Mouse (Mus musculus): ENCODE data around the gene Tomm22.
"Not testable (repeated sequence)": the region's sequence is repeated elsewhere in the genome, so short reads cannot be mapped to it uniquely, and the experiment has no call there.

Gene Tomm22

GRCm38 (mm10) chr15:79670249-79670971 is at the start of gene Tomm22:
Gene Tomm22 (plus strand): TSS chr15:79670861.
- peak; percentile 88 for DNase-seq (ENCODE audit: low spot score in 2 of 2)

- DNase-seq (ENCODE audit: low spot score in 2 of 2): no peak
These were observed 40.2 kb upstream of the Tomm22 start for GRCm38 (mm10) chr15:79630471-79630870.

GRCm38 (mm10) chr15:79641135-79641817 is 29.4 kb upstream of the Tomm22 start:
- DNase-seq (ENCODE audit: low spot score in 2 of 2): peak; percentile 39 to 59

- DNase-seq (ENCODE audit: low spot score in 2 of 2): no peak
These were observed 25.2 kb upstream of the Tomm22 start for GRCm38 (mm10) chr15:79645483-79645882.

- DNase-seq (ENCODE audit: low spot score in 2 of 2): peak in 1 of 2 experiments; percentile 40
These were observed 22.5 kb upstream of the Tomm22 start for GRCm38 (mm10) chr15:79648130-79648529.

- no peak for DNase-seq (ENCODE audit: low spot score in 2 of 2)
These were observed 20.1 kb upstream of the Tomm22 start for GRCm38 (mm10) chr15:79650569-79650968.

GRCm38 (mm10) chr15:79651481-79651880 is 19.2 kb upstream of the Tomm22 start:
- no peak for DNase-seq (ENCODE audit: low spot score in 2 of 2)

- DNase-seq (ENCODE audit: low spot score in 2 of 2): peak; percentile 60 to 74
These were observed 14.2 kb upstream of the Tomm22 start for GRCm38 (mm10) chr15:79656451-79656850.

- DNase-seq (ENCODE audit: low spot score in 2 of 2): peak; percentile 94 to 96
These were observed 12.7 kb upstream of the Tomm22 start for GRCm38 (mm10) chr15:79657837-79658530.

- peak; percentile 97 to 98 for DNase-seq (ENCODE audit: low spot score in 2 of 2)
These were observed 11.9 kb upstream of the Tomm22 start, which contains the start of the genes Fam227a and Cby1 for GRCm38 (mm10) chr15:79658531-79659375. Gene Fam227a (minus strand): TSS chr15:79658956. Gene Cby1 (plus strand): TSS chr15:79659199.

GRCm38 (mm10) chr15:79661852-79662251 is 8.8 kb upstream of the Tomm22 start:
- peak in 1 of 2 experiments; percentile 34 for DNase-seq (ENCODE audit: low spot score in 2 of 2)

GRCm38 (mm10) chr15:79664666-79665065 is 6.0 kb upstream of the Tomm22 start:
- DNase-seq (ENCODE audit: low spot score in 2 of 2): peak; percentile 61 to 71

GRCm38 (mm10) chr15:79669195-79669594 is 1.5 kb upstream of the Tomm22 start:
- DNase-seq (ENCODE audit: low spot score in 2 of 2): no peak

GRCm38 (mm10) chr15:79670972-79671299 is 275 bp downstream of the Tomm22 start:
- DNase-seq (ENCODE audit: low spot score in 2 of 2): no peak

- not testable (repeated sequence) for DNase-seq (ENCODE audit: low spot score in 2 of 2)
These were observed 1.2 kb downstream of the Tomm22 start for GRCm38 (mm10) chr15:79671828-79672348.

- no peak for DNase-seq (ENCODE audit: low spot score in 2 of 2)
These were observed 7.3 kb downstream of the Tomm22 start for GRCm38 (mm10) chr15:79677936-79678335.

- DNase-seq (ENCODE audit: low spot score in 2 of 2): no peak
These were observed 11.3 kb downstream of the Tomm22 start for GRCm38 (mm10) chr15:79681973-79682372.

GRCm38 (mm10) chr15:79683146-79683545 is 12.5 kb downstream of the Tomm22 start:
- no peak for DNase-seq (ENCODE audit: low spot score in 2 of 2)

- DNase-seq (ENCODE audit: low spot score in 2 of 2): peak; percentile 67
These were observed 13.2 kb downstream of the Tomm22 start for GRCm38 (mm10) chr15:79683707-79684465.

GRCm38 (mm10) chr15:79684616-79685015 is 14.0 kb downstream of the Tomm22 start:
- DNase-seq (ENCODE audit: low spot score in 2 of 2): no peak

Measured in right cerebral cortex, adult 2 months (tissue).